Mouse (Mus musculus): ENCODE results near the gene B3gnt9. TPM values are rescaled to one million over a fixed set of nuclear protein-coding genes. Genes with fewer than 3 reads are reported as not detected.
A peak's percentile ranks its signal among the peaks of the same experiment; 100 is the strongest.

The B3gnt9 gene
- total RNA-seq, 1 experiment from 2014 or later = 3.6 TPM

DNA sequence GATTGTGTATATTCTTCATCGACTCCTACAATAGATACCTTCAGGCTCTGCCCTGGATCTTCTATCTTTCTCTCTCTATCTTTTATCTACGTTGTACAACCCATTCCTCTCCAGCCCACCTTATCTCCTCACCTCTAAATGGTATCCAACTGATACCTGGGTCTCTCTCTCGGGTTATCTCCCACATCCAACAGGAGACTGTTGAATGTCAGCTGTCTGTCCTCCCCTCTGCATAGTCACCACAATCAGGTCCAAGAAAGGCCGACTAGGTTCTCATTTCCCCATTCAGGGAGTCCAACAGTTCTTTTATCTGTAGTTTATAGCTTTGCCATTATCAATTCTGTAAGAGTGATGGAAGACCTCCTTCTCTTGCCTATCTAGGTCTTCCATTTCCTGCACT, 27.3 kb upstream of the B3gnt9 start:
- no peak for DNase-seq

DNA sequence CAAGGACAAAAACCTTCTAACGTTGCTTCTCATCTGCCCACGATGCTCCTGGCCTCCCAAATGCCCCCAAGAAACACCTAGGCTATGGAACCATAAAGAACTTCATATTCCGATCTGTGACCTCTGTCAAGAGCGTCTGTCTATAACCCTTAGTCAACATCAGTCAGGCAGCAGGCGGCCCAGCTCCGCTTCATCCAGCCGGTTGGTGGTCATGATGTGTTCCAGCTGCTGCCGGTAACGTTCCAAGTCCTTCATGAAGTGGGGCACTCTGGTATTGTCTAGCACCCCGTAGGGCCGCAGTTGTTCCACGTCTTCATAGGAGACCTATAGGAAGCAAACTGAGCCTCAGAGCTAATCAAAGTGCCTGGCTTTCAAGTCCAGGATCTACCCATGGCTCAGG, 26.9 kb upstream of the B3gnt9 start:
- no peak for DNase-seq

DNA sequence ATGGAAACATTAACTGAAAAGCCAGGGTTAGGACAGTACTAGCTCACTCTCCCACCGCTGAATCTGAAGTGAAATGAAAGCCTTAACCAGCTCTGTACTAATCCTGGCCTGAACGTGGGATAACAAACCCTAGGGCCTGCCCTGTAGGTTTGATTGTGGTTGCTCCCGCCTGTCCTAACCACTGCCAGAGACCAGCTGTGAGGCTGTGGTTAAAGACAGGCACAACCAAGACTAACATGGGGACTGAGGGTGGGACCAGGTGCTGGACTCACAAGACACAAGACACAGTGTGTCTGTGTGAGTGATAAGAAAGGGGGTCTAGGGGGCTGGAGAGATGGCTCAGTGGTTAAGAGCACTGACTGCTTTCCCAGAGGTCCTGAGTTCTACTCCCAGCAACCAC, 25.6 kb upstream of the B3gnt9 start:
- no peak for DNase-seq

DNA sequence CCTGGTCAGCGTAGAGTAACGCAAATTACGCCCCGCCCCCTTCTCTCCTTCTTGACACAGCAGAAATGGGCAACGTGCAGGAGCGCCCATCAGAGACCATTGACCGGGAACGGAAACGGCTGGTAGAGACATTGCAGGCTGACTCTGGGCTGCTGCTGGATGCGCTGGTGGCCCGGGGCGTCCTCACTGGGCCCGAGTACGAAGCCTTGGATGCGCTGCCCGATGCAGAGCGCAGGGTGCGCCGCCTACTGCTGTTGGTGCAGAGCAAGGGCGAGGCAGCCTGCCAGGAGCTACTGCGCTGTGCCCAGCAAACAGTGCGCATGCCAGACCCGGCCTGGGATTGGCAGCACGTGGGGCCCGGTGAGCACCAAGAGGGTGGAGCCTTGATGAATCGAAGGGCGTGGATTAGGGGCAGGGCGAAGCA, 24.0 kb upstream of the B3gnt9 start:
- DNase-seq = peak; percentile 94

GRCm38 (mm10) chr8:105276292-105277120, 21.6 kb upstream of the B3gnt9 start:
- peak; percentile 70 for DNase-seq

DNA sequence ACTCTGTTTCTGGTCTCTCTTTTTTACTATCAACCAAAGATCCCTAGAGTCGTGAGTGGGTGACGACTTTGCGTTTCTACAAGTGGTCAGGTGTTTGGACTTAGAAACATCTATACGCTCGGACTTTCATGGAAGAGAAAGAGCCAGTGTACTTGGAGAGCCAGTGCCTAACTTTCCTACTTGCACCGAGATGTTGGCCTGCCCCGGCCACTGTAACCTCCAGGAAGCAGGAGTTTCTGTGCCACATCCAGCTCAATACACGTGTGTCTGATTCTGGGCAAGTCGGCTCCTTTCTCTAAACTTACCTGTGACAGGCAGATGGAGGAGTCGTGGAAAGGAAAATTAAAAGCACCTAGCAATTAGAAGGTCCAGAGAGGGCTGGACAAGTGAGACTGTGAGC, 20.9 kb upstream of the B3gnt9 start, which contains the start of gene Nol3:
TSS of gene Nol3 (plus strand) at position 301 of the 400 bp plus-strand sequence.
- no peak for DNase-seq

GRCm38 (mm10) chr8:105275387-105275786, 20.4 kb upstream of the B3gnt9 start:
- DNase-seq = no peak

- no peak for DNase-seq
Observed at GRCm38 (mm10) chr8:105270916-105271186, 15.9 kb upstream of the B3gnt9 start.

DNA sequence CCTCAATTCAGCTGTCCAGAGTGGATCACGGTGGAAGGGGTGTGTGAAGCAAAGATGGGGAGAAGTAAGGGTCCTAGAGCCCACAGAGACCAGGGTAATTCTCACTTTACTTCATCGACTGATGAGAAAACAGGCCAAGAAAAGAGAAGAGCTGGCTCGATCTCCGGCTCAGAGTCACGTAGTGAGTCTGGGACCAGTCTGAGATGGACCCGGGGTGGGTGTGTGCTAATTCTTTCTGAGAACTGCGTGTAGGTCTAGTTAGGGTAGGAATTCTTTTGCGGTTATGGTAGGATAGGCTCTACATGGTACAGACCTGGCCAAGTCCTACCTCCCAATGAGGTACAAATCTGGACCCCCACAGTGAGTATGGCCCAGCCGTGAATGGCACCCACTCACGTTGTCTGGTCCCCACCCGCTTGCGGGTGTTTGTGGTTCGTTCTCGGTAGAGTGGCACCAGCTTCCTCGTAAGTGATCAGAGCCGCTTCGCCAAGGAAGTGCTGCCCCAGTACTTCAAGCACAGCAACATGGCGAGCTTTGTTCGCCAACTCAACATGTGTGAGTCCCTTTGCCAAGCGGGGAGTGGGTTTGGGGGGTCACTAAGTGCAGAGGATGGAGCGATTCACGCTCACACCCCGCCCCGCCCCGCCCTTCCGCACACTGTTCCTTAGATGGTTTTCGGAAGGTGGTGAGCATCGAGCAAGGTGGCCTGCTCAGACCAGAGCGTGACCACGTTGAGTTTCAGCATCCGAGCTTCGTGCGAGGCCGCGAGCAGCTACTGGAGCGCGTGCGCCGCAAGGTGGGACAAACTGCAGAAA, 15.4 kb upstream of the B3gnt9 start:
- no peak for DNase-seq

GRCm38 (mm10) chr8:105269461-105269947, 14.6 kb upstream of the B3gnt9 start, which contains the start of gene Hsf4:
TSS of gene Hsf4 (plus strand) at chr8:105269801.
- peak; percentile 78 for DNase-seq

DNA sequence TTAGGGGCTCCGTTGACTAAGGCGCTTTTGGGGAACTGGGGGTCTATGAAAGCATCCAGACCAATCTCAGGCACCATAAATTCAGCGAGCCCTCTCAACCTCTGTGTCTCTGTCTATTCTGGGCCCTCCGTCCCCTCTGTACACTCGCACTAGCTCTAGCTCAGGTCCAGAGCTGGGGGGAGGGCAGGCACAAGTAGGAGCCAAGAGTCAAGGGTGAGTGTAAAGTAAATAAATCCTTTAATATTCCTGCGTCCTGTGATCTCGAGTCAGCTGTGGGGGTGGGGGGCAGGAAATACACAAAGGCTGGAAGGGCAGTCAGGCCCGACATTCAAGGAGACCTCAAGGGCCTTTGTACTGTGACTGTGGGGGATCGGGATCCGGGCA, 14.1 kb upstream of the B3gnt9 start:
- peak; percentile 46 for DNase-seq

GRCm38 (mm10) chr8:105268342-105269074, 13.6 kb upstream of the B3gnt9 start:
- DNase-seq = peak; percentile 47

DNA sequence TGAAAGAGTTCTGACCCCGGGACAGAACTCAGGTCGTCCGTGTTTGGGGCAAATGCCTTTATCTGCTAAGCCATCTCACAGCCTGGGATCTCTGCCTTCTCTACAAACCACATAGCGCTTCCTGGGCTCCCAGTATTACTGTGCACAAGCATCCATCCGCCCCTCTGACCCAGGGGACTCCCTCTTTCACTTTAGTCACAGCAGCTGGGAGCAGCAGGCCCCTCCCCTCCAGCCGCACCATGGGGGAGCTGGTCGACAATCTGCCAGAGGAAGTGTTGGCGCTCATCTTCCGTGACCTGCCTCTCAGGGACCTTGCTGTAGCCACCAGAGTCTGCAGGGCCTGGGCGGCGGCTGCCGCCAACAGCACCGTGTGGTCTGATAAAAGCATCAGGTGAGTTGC, 11.8 kb upstream of the B3gnt9 start:
- DNase-seq = no peak

GRCm38 (mm10) chr8:105265128-105265527, 10.2 kb upstream of the B3gnt9 start:
- DNase-seq = no peak

GRCm38 (mm10) chr8:105264024-105264982, 9.3 kb upstream of the B3gnt9 start, which contains the start of the genes Tradd and Fbxl8:
TSS of gene Tradd (minus strand) at chr8:105264609.
TSS of gene Fbxl8 (plus strand) at chr8:105264648.
- peak; percentile 88 for DNase-seq

- DNase-seq = no peak
Observed at GRCm38 (mm10) chr8:105263244-105263912, 8.4 kb upstream of the B3gnt9 start.

GRCm38 (mm10) chr8:105261326-105261980, 6.5 kb upstream of the B3gnt9 start:
- DNase-seq = no peak

- DNase-seq = no peak
Observed at GRCm38 (mm10) chr8:105260371-105261099, 5.6 kb upstream of the B3gnt9 start.

- DNase-seq = peak; percentile 90
Observed at GRCm38 (mm10) chr8:105259721-105260320, 4.9 kb upstream of the B3gnt9 start.
